Mouse (Mus musculus) urinary bladder, postnatal 25 days (tissue): ENCODE data around the gene Atad2b.

Experiments
- DNase-seq: peaks from one replicate; pipeline ENCODE4 v3.0.0; 2022; ENCODE audit warnings: low spot score

Atad2b gene

GRCm38 (mm10) chr12:5084714-5085113 is 167.6 kb downstream of the Atad2b start:
- DNase-seq, result no peak

- no peak for DNase-seq
Measured at GRCm38 (mm10) chr12:5087787-5088519, 170.8 kb downstream of the Atad2b start.

- no peak for DNase-seq
Measured at GRCm38 (mm10) chr12:5088639-5089038, 171.5 kb downstream of the Atad2b start.
